Mouse (Mus musculus) embryonic fibroblast, embryonic 13.5 days (primary cell): ENCODE results near the gene Klk1b5. TPM values are rescaled to one million over a fixed set of nuclear protein-coding genes. Genes with fewer than 3 reads are reported as not detected.
"Not testable (repeated sequence)": the region's sequence is repeated elsewhere in the genome, so short reads cannot be mapped to it uniquely, and the experiment has no call there.

ENCODE experiments used
- H3K27ac ChIP-seq: 2 replicates; pipeline ENCODE4 v1.5.1; 2012; ENCODE audit warnings: low read length, control low read depth, inconsistent platforms; ENCODE audit not compliant: insufficient read depth
- H3K4me1 ChIP-seq: 2 replicates; pipeline ENCODE4 v1.6.1; 2011; ENCODE audit warnings: low read length; ENCODE audit not compliant: control insufficient read depth, insufficient read depth
- H3K4me3 ChIP-seq: 2 replicates; pipeline ENCODE4 v1.5.1; 2011; ENCODE audit warnings: mild to moderate bottlenecking, control low read depth, low read length; ENCODE audit not compliant: insufficient read depth
- CTCF ChIP-seq: IDR thresholded peaks from 2 replicates; pipeline ENCODE4 v1.5.1; 2011; ENCODE audit warnings: mild to moderate bottlenecking, control low read depth, low read length, moderate library complexity, borderline replicate concordance; ENCODE audit not compliant: insufficient read depth
- POLR2A ChIP-seq: IDR thresholded peaks from 2 replicates; pipeline ENCODE4 v1.6.1; 2011; ENCODE audit warnings: low read depth, mild to moderate bottlenecking, control low read depth, low read length, moderate library complexity
- polyA plus RNA-seq: library from polyadenylated mRNA; stranded (reverse); fragments of >200 nt; gene quantifications from 2 replicates; pipeline ENCODE4 v1.2.4, GENCODE M21; 2011; ENCODE audit warnings: low read depth; ENCODE audit not compliant: missing spikeins, insufficient read length

The Klk1b5 gene
- not detected in 2 replicates for polyA plus RNA-seq

- Histone ChIP-seq H3K4me3 (no peak within 1 kb of the TSS), H3K27ac (no peak within 1 kb of the TSS), H3K4me1 (no peaks in the 10 kb centered on the region)
- TF ChIP-seq CTCF: no peak
- TF ChIP-seq POLR2A: no peak
Observed at GRCm38 (mm10) chr7:44215645-44216044, at the start of gene Klk1b5. TSS of gene Klk1b5 (plus strand) at chr7:44215945.

GRCm38 (mm10) chr7:44179299-44180045, 36.3 kb upstream of the Klk1b5 start:
- Histone ChIP-seq H3K27ac (no peak overlapping the region), H3K4me3 (no peak overlapping the region), H3K4me1 (no peaks in the 10 kb centered on the region)
- no peak for TF ChIP-seq CTCF
- TF ChIP-seq POLR2A: no peak

- not testable (repeated sequence) for H3K4me3 ChIP-seq, H3K4me1 ChIP-seq, H3K27ac ChIP-seq
Observed at GRCm38 (mm10) chr7:44186516-44186915, 29.2 kb upstream of the Klk1b5 start.

- not testable (repeated sequence) for H3K4me3 ChIP-seq, H3K27ac ChIP-seq, H3K4me1 ChIP-seq
Observed at GRCm38 (mm10) chr7:44187936-44188335, 27.8 kb upstream of the Klk1b5 start, which contains the start of gene Klk1b24. TSS of gene Klk1b24 (plus strand) at chr7:44188236.

- H3K27ac ChIP-seq, H3K4me1 ChIP-seq, H3K4me3 ChIP-seq: not testable (repeated sequence)
Observed at GRCm38 (mm10) chr7:44193466-44193865, 22.3 kb upstream of the Klk1b5 start.

- no peak within 1 kb of the TSS for H3K4me3 ChIP-seq
- no peaks in the 10 kb centered on the region for H3K4me1 ChIP-seq
- H3K27ac ChIP-seq: no peak within 1 kb of the TSS
- TF ChIP-seq CTCF (no peak), POLR2A (no peak)
Observed at GRCm38 (mm10) chr7:44197891-44198290, 17.9 kb upstream of the Klk1b5 start, which contains the start of gene Klk1b3. TSS of gene Klk1b3 (plus strand) at chr7:44198191.

- H3K27ac ChIP-seq, H3K4me1 ChIP-seq: not testable (repeated sequence)
Observed at GRCm38 (mm10) chr7:44207135-44207534, 8.6 kb upstream of the Klk1b5 start, which contains the start of gene Klk1b4. TSS of gene Klk1b4 (plus strand) at chr7:44207435.

GRCm38 (mm10) chr7:44208307-44208706, 7.4 kb upstream of the Klk1b5 start:
- Histone ChIP-seq H3K4me3 (no peak overlapping the region), H3K4me1 (no peaks in the 10 kb centered on the region), H3K27ac (no peak overlapping the region)
- TF ChIP-seq POLR2A: no peak
- no peak for TF ChIP-seq CTCF

More at GRCm38 (mm10) chr7:44207135-44207534, 8.6 kb upstream of the Klk1b5 start, which contains the start of gene Klk1b4:
- not testable (repeated sequence) for H3K4me3 ChIP-seq

- H3K27ac ChIP-seq, H3K4me3 ChIP-seq, H3K4me1 ChIP-seq: not testable (repeated sequence)
Observed at GRCm38 (mm10) chr7:44221601-44222000, 5.9 kb downstream of the Klk1b5 start.

- H3K27ac ChIP-seq, H3K4me1 ChIP-seq: not testable (repeated sequence)
Observed at GRCm38 (mm10) chr7:44222335-44222734, 6.6 kb downstream of the Klk1b5 start.

GRCm38 (mm10) chr7:44225076-44225475, 9.3 kb downstream of the Klk1b5 start, which contains the start of gene Klk1:
TSS of gene Klk1 (plus strand) at chr7:44225360.
- H3K4me1 ChIP-seq: no peaks in the 10 kb centered on the region
- no peak within 1 kb of the TSS for H3K27ac ChIP-seq
- no peak for TF ChIP-seq CTCF
- TF ChIP-seq POLR2A: no peak
- H3K4me3 ChIP-seq: no peak within 1 kb of the TSS

More at GRCm38 (mm10) chr7:44222335-44222734, 6.6 kb downstream of the Klk1b5 start:
- not testable (repeated sequence) for H3K4me3 ChIP-seq
